Mouse (Mus musculus) kidney, adult 18-20 months (tissue): ENCODE results near the gene Gsg1.

Experiments
- DNase-seq: peaks from one replicate; pipeline ENCODE4 v3.0.0; 2021

The Gsg1 gene

DNA sequence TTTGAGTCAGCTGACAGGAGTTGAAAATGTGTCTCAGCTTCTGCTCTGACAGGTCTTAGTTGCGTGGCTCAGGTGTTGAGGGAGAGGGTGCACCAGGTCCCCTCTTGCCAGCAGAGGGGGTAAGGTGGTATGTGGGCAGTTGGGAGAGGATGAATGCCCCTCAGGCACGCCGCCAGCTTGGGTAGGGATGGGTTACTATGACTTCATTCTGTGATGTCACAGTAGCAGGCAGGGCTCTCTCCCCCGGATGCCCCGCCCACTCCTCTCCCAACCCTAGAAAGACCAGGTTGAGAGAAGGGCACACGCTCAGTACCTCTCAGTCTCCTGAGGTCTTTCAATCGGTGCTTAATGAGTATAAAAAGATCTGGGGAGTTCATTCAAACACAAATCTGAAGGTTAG lies at the start of gene Gsg1:
Gsg1 (minus strand) TSS at position 199 of the 400 bp plus-strand sequence.
- DNase-seq = no peak

DNA sequence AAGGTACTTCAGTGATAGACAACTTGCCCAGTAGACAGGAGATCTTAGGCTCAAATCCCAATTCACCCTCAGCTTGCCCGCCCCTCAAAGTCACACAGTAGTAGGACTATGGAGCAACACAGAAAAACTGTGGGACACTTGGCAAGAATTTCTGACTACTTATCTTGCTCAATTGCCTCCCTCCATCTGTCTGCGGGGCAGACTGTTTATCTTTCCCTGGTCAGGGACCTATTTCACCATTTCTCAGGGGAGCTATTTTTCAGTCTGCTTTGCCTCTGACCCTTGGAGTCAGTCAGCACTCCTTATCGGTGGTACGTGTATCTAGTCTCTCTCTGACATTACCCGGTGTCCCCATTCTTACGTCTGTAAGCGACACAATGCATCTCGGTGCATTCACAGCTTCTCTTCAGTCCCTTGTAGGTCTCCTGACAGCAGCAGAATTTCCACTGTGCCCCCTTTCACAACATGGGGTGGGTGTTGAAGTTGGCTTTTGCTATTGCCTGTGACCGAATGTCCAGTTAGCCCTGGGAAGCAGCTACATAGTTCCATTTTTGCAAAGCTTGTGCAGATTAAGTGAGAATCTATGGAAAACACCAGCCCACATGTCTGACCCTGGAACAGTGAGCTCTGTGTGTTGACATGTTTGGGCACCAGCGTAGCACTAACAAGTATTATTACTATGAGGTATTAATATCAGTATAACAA lies 48.4 kb upstream of the Gsg1 start:
- DNase-seq = no peak

DNA sequence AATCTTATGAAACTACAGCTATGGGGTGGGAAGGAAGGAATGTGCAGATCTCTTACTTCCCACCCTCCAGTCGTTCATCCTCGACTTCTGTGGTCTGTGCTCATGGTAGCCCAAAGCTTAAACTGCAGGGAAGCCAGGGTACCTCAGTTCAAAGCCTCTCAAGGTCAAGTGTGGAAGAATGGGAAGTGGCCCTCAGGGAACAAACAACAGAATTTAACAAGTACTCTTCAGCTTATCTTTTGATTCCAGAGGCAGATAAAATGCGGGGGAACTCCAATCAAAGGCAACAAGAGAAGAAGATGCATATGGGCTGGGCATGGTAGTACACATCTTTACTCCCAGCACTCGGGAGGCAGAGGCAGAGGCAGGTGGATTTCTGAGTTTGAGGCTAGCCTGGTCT lies 46.3 kb upstream of the Gsg1 start:
- no peak for DNase-seq

DNA sequence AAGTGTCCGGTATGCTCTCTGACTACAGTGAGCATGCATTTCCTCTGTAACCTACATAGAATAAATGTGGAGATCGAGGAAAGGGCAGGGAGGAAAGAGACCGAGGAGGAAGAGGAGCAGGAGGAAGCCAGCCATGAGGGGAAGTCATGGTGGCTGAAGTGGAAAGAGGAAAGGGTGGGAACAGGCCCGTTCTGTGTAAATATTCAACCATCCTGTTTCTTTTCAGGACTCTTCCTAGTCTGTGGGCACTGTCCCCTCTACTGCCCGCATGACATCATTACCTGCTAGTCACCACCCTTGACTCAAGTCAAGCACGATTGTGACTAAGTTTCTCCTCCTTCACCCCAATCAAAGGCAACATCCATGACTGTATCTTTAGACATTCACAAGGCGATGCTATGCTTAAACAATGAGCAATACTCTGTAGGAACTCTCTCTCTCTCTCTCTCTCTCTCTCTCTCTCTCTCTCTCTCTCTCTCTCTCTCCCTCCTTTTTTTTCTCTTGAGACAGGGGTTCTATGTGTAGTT lies 44.9 kb upstream of the Gsg1 start:
- no peak for DNase-seq

DNA sequence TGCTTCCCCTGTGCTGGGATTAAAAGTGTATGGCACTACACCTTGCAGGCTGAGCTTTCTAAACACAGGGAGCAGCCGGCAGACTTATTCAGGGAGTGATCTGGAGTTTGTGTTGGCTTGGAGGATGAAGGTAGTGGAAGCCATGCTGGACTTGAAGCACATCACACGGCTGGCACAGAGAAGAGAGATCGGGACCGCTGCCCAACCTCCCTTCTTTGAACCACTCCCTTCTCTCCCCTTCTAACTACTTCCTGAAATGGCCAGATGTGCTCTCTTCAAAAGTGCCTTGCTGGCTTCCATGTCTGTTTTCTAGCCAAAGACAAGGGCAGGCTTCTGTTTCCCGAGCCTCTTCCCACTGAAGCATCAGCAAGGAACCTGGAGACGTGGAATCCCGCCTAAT lies 43.4 kb upstream of the Gsg1 start:
- no peak for DNase-seq

DNA sequence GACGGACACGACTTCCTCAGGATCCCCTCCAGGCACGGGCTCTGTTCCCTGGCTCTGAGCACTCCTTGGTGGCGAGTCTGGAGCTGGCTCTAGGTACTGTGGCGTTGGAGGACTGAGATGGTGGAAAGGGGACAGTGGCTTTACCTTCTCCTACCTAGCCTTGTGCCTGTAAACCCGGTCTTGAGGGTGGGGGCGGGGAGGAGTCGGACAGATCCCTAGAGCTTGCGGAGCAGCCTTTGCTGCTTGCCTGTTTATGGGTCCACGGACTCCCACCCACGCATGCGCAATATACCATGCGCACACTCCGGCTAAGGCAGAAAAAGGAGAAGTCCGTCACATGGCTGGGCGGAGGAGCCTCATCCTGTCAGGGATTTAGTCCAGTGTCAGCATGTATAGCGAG lies 42.1 kb upstream of the Gsg1 start:
- DNase-seq = no peak

DNA sequence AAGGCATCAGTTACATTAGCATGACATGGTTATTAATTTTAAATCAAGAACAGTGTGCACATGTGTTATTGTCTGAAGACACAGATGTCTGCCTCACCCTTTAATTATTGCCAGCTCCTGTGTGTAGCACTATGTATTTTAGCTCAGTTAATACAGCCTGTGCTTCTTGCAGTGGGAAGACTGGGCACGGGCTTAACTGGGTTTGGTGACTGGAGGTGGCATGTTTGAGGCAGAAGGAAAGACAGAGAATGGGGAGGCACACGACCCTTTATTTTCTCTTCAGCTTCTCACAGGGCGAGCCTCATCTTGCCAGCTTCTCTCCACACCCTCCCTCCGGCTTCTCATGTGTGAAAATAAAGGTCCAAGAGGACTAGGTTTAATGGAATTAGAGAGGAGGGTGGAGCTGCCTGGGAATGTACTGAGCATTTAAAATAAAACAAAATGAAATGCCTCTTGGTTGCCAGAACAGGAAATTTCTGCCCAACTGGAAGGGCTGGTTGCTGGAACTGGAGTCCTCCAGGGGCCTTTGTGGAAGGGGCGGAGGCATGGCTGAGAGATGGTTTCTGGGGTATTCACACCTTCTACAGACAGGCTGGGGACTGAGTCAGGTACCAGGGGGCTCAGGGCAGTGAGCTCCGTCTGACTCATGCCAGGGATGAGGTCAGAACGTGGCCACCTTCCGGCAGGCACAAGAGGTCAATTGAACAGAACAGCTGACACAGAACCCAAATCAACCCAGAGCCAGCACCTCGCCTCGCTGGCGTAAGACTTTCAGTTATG lies 41.1 kb upstream of the Gsg1 start:
- DNase-seq = peak; percentile 38

DNA sequence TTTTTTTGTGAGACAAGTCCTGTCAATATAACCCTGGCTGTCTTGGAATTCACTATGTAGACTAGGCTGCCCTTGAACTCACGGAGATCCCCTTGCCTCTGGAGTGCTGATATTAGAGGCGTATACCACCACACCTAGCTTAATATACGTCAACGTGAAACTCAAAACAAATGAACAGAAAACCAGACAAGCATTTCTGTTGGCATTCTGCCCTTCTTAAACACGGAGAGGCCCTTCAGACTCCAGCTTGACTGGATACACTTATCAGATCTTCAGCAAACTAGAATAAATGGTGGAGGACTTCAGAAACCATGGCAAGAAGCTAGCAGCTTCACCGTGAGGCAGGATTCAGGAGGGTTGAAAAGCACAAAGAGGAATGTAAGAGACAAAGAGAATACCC lies 40.0 kb upstream of the Gsg1 start:
- no peak for DNase-seq

DNA sequence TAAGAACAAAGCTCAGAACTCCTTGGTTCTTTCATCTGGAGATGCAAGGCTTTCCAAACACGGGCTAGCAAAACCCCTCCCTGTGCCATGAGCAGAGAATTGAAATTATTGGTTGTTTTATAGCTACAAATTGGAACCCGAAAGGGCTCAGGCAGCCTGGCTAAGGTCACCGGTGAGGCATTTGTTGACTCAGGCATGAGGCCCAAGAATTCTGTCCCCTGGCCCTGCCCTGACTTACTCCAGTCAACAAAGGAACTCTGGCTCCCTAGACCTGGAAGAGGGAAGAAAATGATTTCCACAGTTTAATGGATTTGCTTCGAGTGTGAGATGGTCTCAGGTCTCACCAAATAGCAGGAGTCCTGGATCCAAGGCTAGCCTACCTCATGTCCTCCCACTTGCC lies 38.2 kb upstream of the Gsg1 start:
- DNase-seq = peak; percentile 24

DNA sequence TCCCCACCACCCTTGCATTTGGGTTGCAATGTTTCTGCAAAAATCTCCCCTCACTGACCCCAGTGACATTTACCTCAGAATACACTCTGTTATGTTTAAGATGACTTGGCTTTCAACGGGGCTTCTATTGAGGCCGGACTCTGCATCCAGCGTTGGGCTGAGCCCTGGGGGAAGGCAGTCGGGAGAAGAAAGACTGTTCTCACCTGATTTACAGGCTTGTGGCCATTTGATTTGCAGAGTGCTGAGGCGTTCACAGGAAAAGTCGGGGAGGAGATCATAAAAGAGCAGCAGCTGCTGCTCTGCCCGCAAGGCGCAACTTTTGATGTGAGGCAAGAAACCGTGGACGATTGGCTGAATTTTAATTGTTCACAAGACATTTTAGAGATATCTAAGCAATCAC lies 25.7 kb upstream of the Gsg1 start:
- no peak for DNase-seq

DNA sequence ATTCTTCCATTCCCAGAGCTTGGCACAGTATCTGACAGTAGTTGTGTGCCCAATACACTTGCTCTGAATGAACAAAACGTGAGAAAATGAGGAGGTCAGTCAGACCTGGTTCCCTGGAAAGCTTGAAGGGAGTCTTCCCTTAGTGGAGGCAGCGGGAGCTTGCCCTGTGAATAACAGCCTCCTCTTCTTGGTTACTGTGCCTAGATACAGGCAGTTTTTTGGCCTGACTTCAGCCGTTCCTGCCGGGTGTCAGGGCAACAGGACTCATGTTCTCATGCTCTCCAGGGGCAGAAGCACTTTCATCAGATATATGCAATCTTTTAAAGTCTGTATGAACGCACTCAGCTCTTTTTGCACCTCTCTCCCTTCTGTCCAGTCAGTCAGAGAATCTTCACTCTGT lies 25.1 kb upstream of the Gsg1 start:
- no peak for DNase-seq

DNA sequence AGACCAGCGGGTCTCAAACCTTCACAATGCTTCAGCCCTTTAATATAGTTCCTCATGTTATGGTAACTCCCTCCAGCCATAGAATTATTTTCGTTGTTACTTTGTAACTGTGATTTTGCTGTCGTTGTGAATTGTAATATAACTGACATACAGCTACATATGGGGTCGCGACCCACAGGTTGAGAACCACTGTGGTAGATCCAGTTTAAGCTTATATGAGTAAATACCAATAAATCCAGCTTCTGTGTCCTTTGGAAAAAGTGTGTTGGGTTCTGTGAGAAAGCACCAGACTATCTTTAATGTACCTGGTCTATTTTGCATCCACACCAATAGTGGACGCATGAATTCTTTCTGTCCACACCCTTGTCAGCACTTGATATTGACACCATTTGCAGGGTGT lies 24.2 kb upstream of the Gsg1 start:
- DNase-seq = no peak

DNA sequence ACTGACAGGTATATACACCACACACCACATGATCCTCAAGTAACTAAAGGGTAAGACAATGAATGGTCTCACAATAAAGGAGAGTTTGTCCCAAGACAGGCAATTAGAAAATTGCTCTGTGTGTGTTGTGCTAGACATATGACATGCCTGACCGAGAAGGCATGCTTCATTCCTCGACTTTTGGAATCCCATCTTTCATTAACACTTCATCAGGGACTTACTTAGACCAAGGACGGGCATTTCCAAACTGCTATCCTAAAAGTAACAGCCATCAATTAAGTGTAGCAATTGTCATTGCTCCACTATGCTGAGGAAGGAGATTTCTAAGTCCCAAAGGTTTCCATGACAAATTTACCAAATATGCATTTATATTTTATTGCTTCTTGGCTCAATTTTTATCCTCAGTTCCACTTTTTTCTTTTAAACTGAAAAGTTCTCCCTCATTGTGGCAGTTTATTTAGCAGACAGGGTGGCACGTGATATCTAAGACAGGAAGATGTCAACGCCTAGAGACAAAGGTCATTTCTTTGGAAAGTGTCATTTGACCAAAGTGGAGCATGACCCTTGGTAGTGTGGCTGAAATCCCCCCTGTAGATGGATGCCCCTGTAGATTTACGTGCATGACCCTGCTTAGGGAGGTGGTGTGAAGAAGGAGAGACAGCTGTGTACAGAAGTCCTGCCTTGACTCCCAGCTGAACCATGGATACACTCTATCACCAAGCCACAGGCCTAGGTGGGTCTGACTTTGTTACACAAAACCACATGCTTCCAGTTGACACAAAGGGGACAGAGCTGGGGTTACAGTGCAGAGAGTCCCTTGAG lies 22.5 kb upstream of the Gsg1 start:
- DNase-seq = no peak

DNA sequence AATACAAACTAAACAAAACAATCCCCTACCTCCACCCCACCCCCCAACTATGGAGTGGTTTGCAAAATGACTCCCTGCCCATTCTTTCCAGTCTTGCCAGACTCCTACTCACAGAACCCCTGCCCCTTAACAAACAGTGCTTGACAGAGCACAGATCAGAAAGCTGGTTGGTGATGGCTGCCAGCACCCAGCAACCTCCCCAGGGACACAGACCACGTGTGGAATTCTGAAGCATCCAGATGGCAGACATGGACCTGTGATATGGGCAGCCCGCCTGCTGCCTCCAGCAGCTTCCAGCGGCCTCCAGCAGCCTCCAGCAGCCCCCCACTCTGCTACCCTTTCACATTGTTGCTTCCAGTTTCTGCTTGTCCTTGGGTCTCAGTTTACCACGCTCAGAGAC lies 21.1 kb upstream of the Gsg1 start:
- DNase-seq = no peak

DNA sequence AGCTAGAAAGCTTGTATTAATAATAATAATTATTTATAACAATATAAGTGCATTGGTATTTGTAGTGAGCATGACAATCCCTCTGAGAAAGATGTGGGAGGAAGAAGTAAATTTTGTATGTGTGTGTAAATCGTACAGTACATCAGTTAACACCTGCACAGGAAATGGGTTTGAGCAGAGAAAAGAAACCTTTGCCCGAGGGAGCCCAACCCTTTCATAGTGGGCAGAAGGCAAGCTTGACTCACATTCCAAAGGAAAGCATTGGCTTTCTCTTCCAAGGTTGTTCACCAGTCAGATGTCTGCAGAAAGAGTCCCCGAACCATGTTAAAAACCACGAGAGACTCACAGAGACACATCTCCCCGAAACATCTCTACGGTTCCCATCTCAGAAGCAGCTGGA lies 18.9 kb upstream of the Gsg1 start:
- no peak for DNase-seq

DNA sequence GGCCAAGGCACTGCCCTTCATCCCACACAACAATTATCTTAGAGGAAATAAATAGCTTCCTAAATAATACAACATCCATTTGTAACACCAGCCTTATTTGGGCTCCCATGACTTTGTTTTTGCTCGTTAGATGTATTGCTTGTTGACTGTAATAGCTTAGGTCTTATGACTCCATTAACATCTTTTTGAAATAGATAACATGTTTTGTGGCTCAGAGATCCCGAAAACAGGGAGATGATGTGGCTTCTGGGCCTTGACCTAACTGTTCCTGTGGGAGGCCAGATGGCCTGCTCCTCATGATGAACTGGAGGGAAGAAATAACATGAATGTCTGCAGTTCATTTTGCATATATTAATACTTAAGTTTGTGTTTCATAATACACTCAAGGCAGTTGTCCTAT lies 17.6 kb upstream of the Gsg1 start:
- DNase-seq = no peak

DNA sequence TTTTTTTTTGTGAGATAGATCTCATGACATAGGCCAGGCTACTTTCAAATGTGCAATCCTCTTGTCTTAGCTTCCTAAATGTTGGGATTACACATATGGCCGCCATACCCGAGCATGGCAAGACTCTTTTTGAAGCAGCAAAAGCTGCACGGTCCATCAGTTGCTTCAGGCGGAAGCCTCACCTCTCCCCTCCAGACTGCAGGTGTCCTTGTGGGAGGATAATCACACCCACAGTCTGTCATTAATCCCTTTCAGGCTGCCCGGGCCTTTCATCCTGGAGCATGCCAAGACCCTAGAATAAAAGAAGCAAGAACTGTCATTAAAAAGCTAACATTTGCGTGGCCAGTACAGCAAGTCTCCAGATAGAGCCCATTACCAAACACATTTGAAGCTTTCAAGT lies 15.5 kb upstream of the Gsg1 start:
- no peak for DNase-seq

DNA sequence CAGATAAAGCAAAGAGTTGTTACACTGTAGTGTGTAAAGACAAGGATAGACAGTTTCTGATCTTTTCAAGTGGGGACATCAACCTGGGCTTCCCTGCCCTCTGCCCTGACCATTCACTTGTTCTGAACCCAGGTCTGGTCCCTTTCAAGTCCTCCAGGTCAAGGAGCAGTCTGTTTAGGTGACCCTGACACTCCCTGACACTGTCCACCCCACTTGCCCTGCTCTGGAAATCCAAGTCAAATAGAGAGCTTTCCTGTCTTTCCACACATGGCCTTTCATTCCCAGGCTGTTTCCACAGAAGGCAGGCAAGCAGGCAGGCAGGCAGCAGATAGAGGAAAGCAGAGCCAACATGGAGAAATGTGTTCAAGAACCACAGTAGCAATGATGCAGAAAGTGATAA lies 14.2 kb upstream of the Gsg1 start:
- no peak for DNase-seq

DNA sequence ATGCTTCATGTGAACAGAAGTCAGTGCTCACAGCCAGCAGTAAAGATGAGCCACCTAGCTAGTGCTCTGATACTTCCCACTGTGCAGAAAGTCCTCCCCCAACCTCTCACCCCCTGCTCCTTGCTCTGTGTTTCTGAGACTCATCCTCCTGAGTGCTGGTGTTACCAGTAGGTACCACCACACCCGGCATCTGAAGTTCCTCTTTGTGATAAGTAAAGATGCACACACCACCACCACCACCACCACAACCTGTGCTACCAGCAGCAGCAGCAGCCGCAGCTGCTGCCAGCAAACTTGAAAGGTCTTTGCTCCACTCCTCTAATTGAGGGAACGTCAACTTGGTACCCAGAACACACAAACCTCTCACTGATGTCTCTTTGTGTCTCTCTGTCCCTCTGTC lies 13.1 kb upstream of the Gsg1 start:
- no peak for DNase-seq

DNA sequence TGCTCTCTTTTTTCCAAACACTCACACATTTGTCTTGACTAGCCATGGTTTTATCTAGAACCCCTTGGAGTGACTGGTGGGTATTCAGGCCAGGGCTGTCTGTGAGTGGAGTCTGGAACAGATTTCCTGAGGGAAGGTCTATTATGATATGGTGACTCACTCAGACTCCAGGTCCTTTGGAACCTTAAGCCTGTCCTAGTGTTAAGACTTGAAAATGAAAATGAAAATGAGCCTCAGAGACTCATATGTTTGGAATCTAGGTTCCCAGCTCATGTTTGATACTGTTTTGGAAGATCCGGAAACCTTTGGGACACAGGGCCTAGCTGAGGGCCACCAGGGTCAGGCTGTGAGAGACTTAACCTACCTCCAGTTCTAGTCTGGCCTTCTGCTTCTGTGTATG lies 11.9 kb upstream of the Gsg1 start:
- DNase-seq = no peak

DNA sequence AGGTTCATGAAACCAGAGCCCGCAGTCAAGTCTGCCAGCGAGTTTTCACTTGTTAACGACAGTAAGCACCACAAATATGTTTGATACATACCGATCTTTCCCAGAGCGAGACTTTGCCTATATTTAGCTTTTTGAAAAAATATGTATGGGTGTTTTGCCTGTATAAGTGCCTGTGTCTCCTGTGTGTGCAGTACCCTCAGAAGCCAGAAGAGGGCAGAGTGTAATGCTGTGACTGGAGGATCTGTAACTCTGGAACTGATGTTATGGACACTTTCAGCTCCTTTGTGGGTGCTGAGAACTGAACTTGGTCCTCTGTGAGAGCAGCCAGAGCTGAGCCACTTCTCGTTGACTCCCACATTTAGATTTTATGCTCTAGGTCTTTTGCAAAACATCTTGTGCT lies 10.0 kb upstream of the Gsg1 start:
- DNase-seq = no peak

DNA sequence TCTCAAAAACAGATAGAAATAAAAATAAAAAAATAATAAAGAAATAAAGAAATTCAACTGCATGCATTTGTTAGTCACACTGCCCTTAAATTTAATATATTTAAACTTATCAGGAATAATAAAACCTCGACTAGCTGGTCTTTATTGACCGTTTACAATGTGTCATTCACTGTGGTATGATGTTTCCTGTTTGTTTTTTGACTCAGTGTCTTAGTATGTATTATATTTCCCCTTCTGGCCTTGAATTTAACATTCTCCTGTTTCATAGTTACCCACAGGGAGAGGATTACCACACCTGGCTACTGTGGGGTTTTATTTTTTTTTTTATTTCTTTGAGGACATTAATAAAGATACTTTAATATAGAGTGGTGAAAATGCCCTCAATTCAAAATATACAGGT lies 8.4 kb upstream of the Gsg1 start:
- no peak for DNase-seq

DNA sequence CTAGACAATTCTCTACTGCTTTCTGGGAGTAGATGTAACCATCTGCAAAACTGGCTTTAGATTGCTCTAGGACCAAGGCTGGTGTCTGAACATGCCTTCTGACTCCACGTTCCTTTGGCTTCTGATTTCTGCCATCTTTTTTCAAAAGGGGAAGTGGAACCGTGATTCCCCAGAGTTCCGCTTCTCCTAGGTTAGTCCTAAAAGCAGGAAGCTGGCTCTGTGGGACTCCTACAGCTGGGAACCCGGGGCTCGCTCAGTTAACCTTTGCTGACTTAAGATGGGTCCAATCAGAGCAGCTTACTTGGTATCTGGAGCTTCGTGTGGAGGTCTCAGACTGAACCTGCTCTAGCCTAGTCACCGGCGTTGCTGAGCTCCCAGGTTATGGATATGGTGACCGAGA lies 7.0 kb upstream of the Gsg1 start:
- no peak for DNase-seq

DNA sequence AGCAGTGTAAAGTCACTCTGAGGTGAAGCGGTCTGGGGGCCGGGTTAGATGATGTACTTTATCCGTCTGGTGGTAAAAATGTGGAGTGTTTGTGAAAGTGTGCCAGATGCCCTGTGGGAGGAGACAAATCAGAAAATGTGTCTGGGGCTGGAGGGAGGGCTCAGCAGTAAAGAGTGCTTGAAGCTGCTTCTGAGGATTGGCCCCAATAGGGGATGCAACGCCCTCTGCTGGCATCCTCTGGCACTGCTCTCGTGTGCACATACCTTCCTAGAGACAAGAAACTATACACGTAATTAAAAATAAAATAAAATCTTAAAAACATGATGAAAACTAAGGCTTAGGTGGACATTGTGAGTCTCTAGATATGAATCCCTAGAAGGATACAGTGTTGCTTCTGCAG lies 6.3 kb upstream of the Gsg1 start:
- no peak for DNase-seq
